Mouse (Mus musculus) midbrain, embryonic 15.5 days (tissue): ENCODE data around the gene Cox19. TPM values are rescaled to one million over a fixed set of nuclear protein-coding genes. Genes with fewer than 3 reads are reported as not detected.

ENCODE experiments used
- ATAC-seq: fragments of 200-750 bp; cut with Nextera tagmentation; replicated peaks from 2 replicates; pipeline ENCODE4 v1.8.0; 2017; ENCODE audit warnings: moderate TSS enrichment
- H3K27ac ChIP-seq: fragments of 300-500 bp; sonication (generic); 2 replicates; pipeline ENCODE4 v1.5.1; 2015; ENCODE audit warnings: mild to moderate bottlenecking, inconsistent platforms
- H3K27me3 ChIP-seq: fragments of 300-500 bp; sonication (generic); replicated peaks from 2 replicates; pipeline ENCODE4 v1.6.1; 2015; ENCODE audit warnings: inconsistent platforms
- H3K36me3 ChIP-seq: fragments of 300-500 bp; sonication (generic); replicated peaks from 2 replicates; pipeline ENCODE4 v1.6.1; 2015; ENCODE audit warnings: inconsistent platforms
- H3K4me1 ChIP-seq: fragments of 300-500 bp; sonication (generic); 2 replicates; pipeline ENCODE4 v1.6.1; 2015; ENCODE audit warnings: inconsistent platforms
- H3K4me2 ChIP-seq: fragments of 300-500 bp; sonication (generic); 2 replicates; pipeline ENCODE4 v1.6.1; 2015; ENCODE audit warnings: inconsistent platforms, mild to moderate bottlenecking, moderate library complexity
- H3K4me3 ChIP-seq: fragments of 300-500 bp; sonication (generic); 2 replicates; pipeline ENCODE4 v1.5.1; 2015; ENCODE audit warnings: mild to moderate bottlenecking, inconsistent platforms
- H3K9ac ChIP-seq: fragments of 300-500 bp; sonication (generic); 2 replicates; pipeline ENCODE4 v1.6.1; 2015; ENCODE audit warnings: mild to moderate bottlenecking, inconsistent platforms
- H3K9me3 ChIP-seq: fragments of 300-500 bp; sonication (generic); 2 replicates; pipeline ENCODE4 v1.6.1; 2016; ENCODE audit warnings: inconsistent platforms
- WGBS: fragments of 180-500 bp; shearing (Covaris S2); methylation state at CpG from one replicate; pipeline ENCODE4 v1.1.7; 2015; ENCODE audit warnings: mixed read lengths; 5-methylcytosine and 5-hydroxymethylcytosine counted together
- microRNA counts: library from miRNA; unstranded; fragments of <30 nt; microRNA quantifications from one replicate; lab custom pipeline; 2016
- microRNA-seq: library from miRNA; unstranded; fragments of <30 nt; microRNA quantifications from one replicate; pipeline ENCODE4, GENCODE M21; 2016
- polyA plus RNA-seq: library from polyadenylated mRNA; unstranded; fragments of >200 nt; fragmentation: Nextera tagmentation; extraction: Ambion mirVana; gene quantifications from 2 replicates; pipeline ENCODE4 v1.2.1, GENCODE M21; 2015

The Cox19 gene
- polyA plus RNA-seq, 1 experiment from 2014 or later, result 108 TPM

- ATAC-seq, result no peak
- Histone ChIP-seq H3K4me2 (no peak overlapping the region), H3K36me3 (0 out of 2 replicates have a peak, but pooled peaks cover 2% of the 10 kb centered on the region), H3K9ac (no peak overlapping the region), H3K27ac (no peak overlapping the region), H3K4me1 (no peaks in the 10 kb centered on the region), H3K4me3 (no peak overlapping the region), H3K27me3 (no peaks in the 10 kb centered on the region), H3K9me3 (no peaks in the 10 kb centered on the region)
- WGBS, result 79% methylated on average over 2 of the region's 2 CpGs
Observed at GRCm38 (mm10) chr5:139294089-139294488, 57.1 kb downstream of the Cox19 start.

- Histone ChIP-seq H3K27ac (no peak overlapping the region), H3K36me3 (0 out of 2 replicates have a peak, but pooled peaks cover 2% of the 10 kb centered on the region), H3K4me2 (no peak overlapping the region), H3K9me3 (no peaks in the 10 kb centered on the region), H3K27me3 (no peaks in the 10 kb centered on the region), H3K4me3 (no peak overlapping the region), H3K9ac (no peak overlapping the region), H3K4me1 (no peaks in the 10 kb centered on the region)
- ATAC-seq, result no peak
- WGBS, result 68% methylated on average over 6 of the region's 6 CpGs
Observed at GRCm38 (mm10) chr5:139291811-139292560, 59.2 kb downstream of the Cox19 start.

- Histone ChIP-seq H3K4me1 (no peaks in the 10 kb centered on the region), H3K9ac (no peak overlapping the region), H3K9me3 (no peaks in the 10 kb centered on the region), H3K36me3 (0 out of 2 replicates have a peak, but pooled peaks cover 2% of the 10 kb centered on the region), H3K27me3 (no peaks in the 10 kb centered on the region), H3K27ac (no peak overlapping the region), H3K4me2 (no peak overlapping the region), H3K4me3 (no peak overlapping the region)
- ATAC-seq, result no peak
- 89% methylated on average over 12 of the region's 12 CpGs for WGBS
Observed at GRCm38 (mm10) chr5:139290467-139291259, 60.6 kb downstream of the Cox19 start.

- Histone ChIP-seq H3K9me3 (no peaks in the 10 kb centered on the region), H3K27ac (no peak overlapping the region), H3K4me1 (no peaks in the 10 kb centered on the region), H3K4me3 (no peak overlapping the region), H3K27me3 (no peaks in the 10 kb centered on the region), H3K4me2 (no peak overlapping the region), H3K36me3 (no peaks in the 10 kb centered on the region), H3K9ac (no peak overlapping the region)
- no peak for ATAC-seq
- WGBS, result 76% methylated on average over 4 of the region's 4 CpGs
Observed at GRCm38 (mm10) chr5:139288591-139288990, 62.6 kb downstream of the Cox19 start.

- no peak overlapping the region for H3K27ac ChIP-seq
- H3K9ac ChIP-seq, result no peak overlapping the region
- H3K4me3 ChIP-seq, result no peak overlapping the region
- H3K36me3 ChIP-seq, result no peaks in the 10 kb centered on the region
- WGBS, result 91% methylated on average over 4 of the region's 4 CpGs
- no peak overlapping the region for H3K4me2 ChIP-seq
- ATAC-seq, result no peak
- H3K4me1 ChIP-seq, result no peaks in the 10 kb centered on the region
- no peaks in the 10 kb centered on the region for H3K9me3 ChIP-seq
- H3K27me3 ChIP-seq, result no peaks in the 10 kb centered on the region
Observed at GRCm38 (mm10) chr5:139287787-139288186, 63.4 kb downstream of the Cox19 start.

GRCm38 (mm10) chr5:139287099-139287498 lies 64.1 kb downstream of the Cox19 start:
- no peak overlapping the region for H3K9ac ChIP-seq
- no peaks in the 10 kb centered on the region for H3K9me3 ChIP-seq
- H3K27ac ChIP-seq, result no peak overlapping the region
- ATAC-seq, result no peak
- no peak overlapping the region for H3K4me2 ChIP-seq
- H3K27me3 ChIP-seq, result no peaks in the 10 kb centered on the region
- H3K4me3 ChIP-seq, result no peak overlapping the region
- 0 out of 2 replicates have a peak, but pooled peaks cover 2% of the 10 kb centered on the region for H3K4me1 ChIP-seq
- H3K36me3 ChIP-seq, result no peaks in the 10 kb centered on the region
- 94% methylated on average over 5 of the region's 5 CpGs for WGBS

MicroRNAs encoded within 50 kb of the gene (microRNA counts, 519-probe panel; counts per million panel counts)
- not detected for microRNA mmu-miR-339-3p (lab: Ali Mortazavi, UCI)
- not detected for microRNA mmu-miR-339-5p (lab: Ali Mortazavi, UCI)

Small RNAs within 50 kb of the gene (microRNA-seq; reads per million reads assigned to microRNA genes)
- gene Mir339, result 349 reads per million, percentile 66 among the genes with 10 or more reads in this experiment

Other genes starting within 250 kb of the Cox19 start
- gene Prkar1b, start 201.4 kb downstream of the Cox19 start, polyA plus RNA-seq, result 303 and 316 TPM in 2 replicates
- 4.6 and 5.1 TPM in 2 replicates for gene Dnaaf5, start 201.2 kb downstream of the Cox19 start, polyA plus RNA-seq
- 51.3 and 54.3 TPM in 2 replicates for gene Sun1, start 150.8 kb downstream of the Cox19 start, polyA plus RNA-seq
- 119 and 127 TPM in 2 replicates for gene Get4, start 99.1 kb downstream of the Cox19 start, polyA plus RNA-seq
- 115 and 118 TPM in 2 replicates for gene Adap1, start 25.8 kb downstream of the Cox19 start, polyA plus RNA-seq
- gene Cyp2w1, start 1.2 kb upstream of the Cox19 start, polyA plus RNA-seq, result 0.46 TPM in 1 of 2 replicates, not detected in the other
- 2.5 and 2.7 TPM in 2 replicates for gene Gpr146, start 26.3 kb upstream of the Cox19 start, polyA plus RNA-seq
- 0.18 and 0.33 TPM in 2 replicates for gene C130050O18Rik, start 53.9 kb upstream of the Cox19 start, polyA plus RNA-seq
- 8.2 and 9.5 TPM in 2 replicates for gene Gper1, start 71.7 kb upstream of the Cox19 start, polyA plus RNA-seq
- 16.7 and 17.9 TPM in 2 replicates for gene 3110082I17Rik, start 109.1 kb upstream of the Cox19 start, polyA plus RNA-seq
- 22.7 and 24.2 TPM in 2 replicates for gene Zfand2a, start 133.1 kb upstream of the Cox19 start, polyA plus RNA-seq
- gene Uncx, start 192.1 kb upstream of the Cox19 start, polyA plus RNA-seq, result 43.5 and 48.8 TPM in 2 replicates